In genomic region chr14:77904171-77904762, GRCm38 (mm10) we compare ENCODE assay signal across 8 mouse cellular contexts. TPM values are rescaled to one million over a fixed set of nuclear protein-coding genes. Genes with fewer than 3 reads are reported as not detected.
DNase-seq lines count a peak whose midpoint lies in the region; ATAC-seq and TF ChIP-seq lines count a peak whose summit lies in the region.

Epsti1 (plus strand) TSS chr14:77904239.

- peak within 1 kb of the TSS; percentile 55 for H3K4me2 ChIP-seq in heart, embryonic 16.5 days (ENCODE audit: low read depth, low read length)
- H3K4me2 ChIP-seq in liver, postnatal 0 days (ENCODE audit: low read depth, low read length) = peak within 1 kb of the TSS; percentile 59
- H3K4me2 ChIP-seq in midbrain, embryonic 13.5 days (replicated peaks) = no peak within 1 kb of the TSS

- peak; percentile 17 for DNase-seq in kidney, adult 11 months
- no peak for DNase-seq in kidney, adult 8-10 months
- peak; percentile 30 for DNase-seq in liver, postnatal 0 days
- peak; percentile 73 to 77 for DNase-seq in spleen, postnatal 36 days (ENCODE audit: low spot score in 2 of 2)
- DNase-seq in embryo, embryonic 10.5 days (ENCODE audit: low spot score) = no peak
- DNase-seq in gastrocnemius, postnatal 36 days = no peak

- H3K4me1 ChIP-seq in heart, embryonic 16.5 days (ENCODE audit: control insufficient read depth, insufficient read depth, low read length) = peaks cover 4% of the 10 kb centered on the region
- no peaks in the 10 kb centered on the region; the same call in 1 of the 2 replicates for H3K4me1 ChIP-seq in liver, postnatal 0 days (ENCODE audit: insufficient read depth)
- no peaks in the 10 kb centered on the region for H3K4me1 ChIP-seq in midbrain, embryonic 13.5 days (replicated peaks)

- WGBS in heart, embryonic 16.5 days = 55% methylated on average over 15 of the region's 15 CpGs
- WGBS in liver, postnatal 0 days (ENCODE audit: insufficient replicate concordance) = 27% methylated on average over 15 of the region's 15 CpGs
- 69% methylated on average over 15 of the region's 15 CpGs for WGBS in midbrain, embryonic 13.5 days

- H3K36me3 ChIP-seq in heart, embryonic 16.5 days (ENCODE audit: control insufficient read depth, insufficient read depth) = no peaks in the 10 kb centered on the region
- no peaks in the 10 kb centered on the region for H3K36me3 ChIP-seq in liver, postnatal 0 days (replicated peaks; ENCODE audit: insufficient read depth, low read length)
- H3K36me3 ChIP-seq in midbrain, embryonic 13.5 days = no peaks in the 10 kb centered on the region

- peak within 1 kb of the TSS; percentile 59; the same call in 1 of the 2 replicates for H3K27ac ChIP-seq in heart, embryonic 16.5 days (ENCODE audit: low read length)
- peak within 1 kb of the TSS; percentile 71 for H3K27ac ChIP-seq in liver, postnatal 0 days (ENCODE audit: low read depth)
- no peak within 1 kb of the TSS for H3K27ac ChIP-seq in midbrain, embryonic 13.5 days

- peak within 1 kb of the TSS; percentile 23; the same call in 1 of the 2 replicates for H3K9ac ChIP-seq in heart, embryonic 16.5 days (ENCODE audit: low read length)
- H3K9ac ChIP-seq in liver, postnatal 0 days (replicated peaks) = peak within 1 kb of the TSS; percentile 43
- H3K9ac ChIP-seq in midbrain, embryonic 13.5 days (replicated peaks) = no peak within 1 kb of the TSS

- H3K27me3 ChIP-seq in heart, embryonic 16.5 days (ENCODE audit: control insufficient read depth, insufficient read depth, low read length) = no peaks in the 10 kb centered on the region
- H3K27me3 ChIP-seq in liver, postnatal 0 days (ENCODE audit: insufficient read depth, low read length) = no peaks in the 10 kb centered on the region
- H3K27me3 ChIP-seq in midbrain, embryonic 13.5 days = no peaks in the 10 kb centered on the region

- no peak; the same call in 1 of the 2 replicates for ATAC-seq in heart, embryonic 16.5 days (replicated peaks; ENCODE audit: extremely low read depth, insufficient read depth, low FRiP score)
- peak; percentile 48 for ATAC-seq in liver, postnatal 0 days
- no peak for ATAC-seq in midbrain, embryonic 13.5 days

- intact Hi-C loops in gastrocnemius, postnatal 36 days (cut with DNase I) = no loop called here

- peak within 1 kb of the TSS; percentile 44 for H3K4me3 ChIP-seq in heart, embryonic 16.5 days (ENCODE audit: low read length)
- peak within 1 kb of the TSS; percentile 47 for H3K4me3 ChIP-seq in liver, postnatal 0 days (ENCODE audit: low read depth, low read length)
- H3K4me3 ChIP-seq in midbrain, embryonic 13.5 days (replicated peaks) = no peak within 1 kb of the TSS

- 0 out of 2 replicates have a peak, but pooled peaks cover 4% of the 10 kb centered on the region for H3K9me3 ChIP-seq in heart, embryonic 16.5 days (replicated peaks; ENCODE audit: control insufficient read depth, low read length)
- H3K9me3 ChIP-seq in liver, postnatal 0 days (ENCODE audit: low read length) = no peaks in the 10 kb centered on the region
- no peaks in the 10 kb centered on the region for H3K9me3 ChIP-seq in midbrain, embryonic 13.5 days

- no peak for TF ChIP-seq EP300 in liver, postnatal 0 days (IDR thresholded peaks at IDR 0.05; ENCODE audit: low read depth)

- no peak for TF ChIP-seq CTCF in liver, postnatal 0 days (IDR thresholded peaks at IDR 0.05; ENCODE audit: low read depth)

RNA-seq across cellular contexts. Expression of gene Epsti1, which starts in this region (rescaled TPM):
- 2.6 and 6.4 TPM in 2 replicates for polyA plus RNA-seq in heart, embryonic 16.5 days (2015; fragmentation: Nextera tagmentation; extraction: Ambion mirVana)
- 4.3 and 4.8 TPM in 2 replicates for polyA plus RNA-seq in liver, postnatal 0 days (2015; fragmentation: Nextera tagmentation; extraction: Ambion mirVana)
- polyA plus RNA-seq in midbrain, embryonic 13.5 days (2015; fragmentation: Nextera tagmentation; extraction: Ambion mirVana) = 0.17 and 0.31 TPM in 2 replicates
- under 1 TPM; 0.28 to 0.52 TPM for total RNA-seq in gastrocnemius, postnatal 36 days (2021)

Comparison
In these comparisons a context has a peak if more than half of its experiments do, and no peak if none do; other contexts are left out.
1. DNase-seq: peak in kidney, adult 11 months (single experiment), liver, postnatal 0 days (single experiment) and spleen, postnatal 36 days (2 of 2); none in kidney, adult 8-10 months (0 of 2), embryo, embryonic 10.5 days (single experiment) and gastrocnemius, postnatal 36 days (0 of 2).